8 mouse cellular contexts compared by ENCODE assay signal in genomic region chr2:32859010-32859621, GRCm38 (mm10). TPM values are rescaled to one million over a fixed set of nuclear protein-coding genes. Genes with fewer than 3 reads are reported as not detected.
A peak's percentile ranks its signal among the peaks of the same experiment; 100 is the strongest.
DNase-seq lines count a peak whose midpoint lies in the region; ATAC-seq and TF ChIP-seq lines count a peak whose summit lies in the region.

No protein-coding gene starts in this region.

- H3K36me3 ChIP-seq in C2C12 (ENCODE audit: control insufficient read depth, insufficient read depth) = no peaks in the 10 kb centered on the region
- H3K36me3 ChIP-seq in forebrain, postnatal 0 days (ENCODE audit: insufficient read depth) = no peaks in the 10 kb centered on the region
- H3K36me3 ChIP-seq in kidney, embryonic 16.5 days (ENCODE audit: insufficient read depth, low read length) = no peaks in the 10 kb centered on the region
- no peaks in the 10 kb centered on the region for H3K36me3 ChIP-seq in midbrain, embryonic 11.5 days (ENCODE audit: control insufficient read depth, insufficient read depth, low read length)

- H3K4me1 ChIP-seq in forebrain, postnatal 0 days (ENCODE audit: insufficient read depth) = no peaks in the 10 kb centered on the region
- H3K4me1 ChIP-seq in kidney, embryonic 16.5 days (ENCODE audit: insufficient read depth, low read length) = no peaks in the 10 kb centered on the region
- H3K4me1 ChIP-seq in midbrain, embryonic 11.5 days (ENCODE audit: control insufficient read depth, insufficient read depth, low read length) = no peaks in the 10 kb centered on the region; the same call in 1 of the 2 replicates

- ATAC-seq in forebrain, postnatal 0 days = peak; percentile 69
- peak; percentile 49; the same call in 1 of the 2 replicates for ATAC-seq in kidney, embryonic 16.5 days (ENCODE audit: low FRiP score, low TSS enrichment)
- ATAC-seq in midbrain, embryonic 11.5 days (ENCODE audit: low FRiP score) = peak; percentile 69; the same call in 1 of the 2 replicates

- peak; percentile 42 for DNase-seq in adrenal gland, adult 2 months
- no peak for DNase-seq in adrenal gland, postnatal 4 days (ENCODE audit: low spot score in 2 of 2)
- peak; percentile 68 to 79 for DNase-seq in cerebellum, adult 18-20 months
- DNase-seq in forebrain, postnatal 0 days = peak; percentile 64
- peak; percentile 93 for DNase-seq in midbrain, embryonic 11.5 days (ENCODE audit: low spot score, missing footprints)
- peak; percentile 72 for DNase-seq in thymus, postnatal 25 days

- H3K4me3 ChIP-seq in C2C12 (ENCODE audit: insufficient read depth, poor library complexity, severe bottlenecking) = no peak overlapping the region
- no peak overlapping the region for H3K4me3 ChIP-seq in forebrain, postnatal 0 days (ENCODE audit: low read depth, low read length)
- no peak overlapping the region for H3K4me3 ChIP-seq in kidney, embryonic 16.5 days (ENCODE audit: low read length)
- H3K4me3 ChIP-seq in midbrain, embryonic 11.5 days (ENCODE audit: low read depth, low read length) = no peak overlapping the region

- H3K9ac ChIP-seq in forebrain, postnatal 0 days = no peak overlapping the region
- no peak overlapping the region for H3K9ac ChIP-seq in kidney, embryonic 16.5 days (replicated peaks; ENCODE audit: low read length)
- H3K9ac ChIP-seq in midbrain, embryonic 11.5 days (ENCODE audit: low read length) = no peak overlapping the region; the same call in 1 of the 2 replicates

- no peaks in the 10 kb centered on the region for H3K79me3 ChIP-seq in C2C12 (ENCODE audit: low read depth)

- no peak overlapping the region for H3ac ChIP-seq in C2C12 (ENCODE audit: control insufficient read depth, insufficient read length, low read depth)

- H3K9me3 ChIP-seq in forebrain, postnatal 0 days (ENCODE audit: low read length) = no peaks in the 10 kb centered on the region
- no peaks in the 10 kb centered on the region for H3K9me3 ChIP-seq in kidney, embryonic 16.5 days (ENCODE audit: low read length)
- no peaks in the 10 kb centered on the region for H3K9me3 ChIP-seq in midbrain, embryonic 11.5 days (ENCODE audit: control insufficient read depth, low read length)

- H3K4me2 ChIP-seq in forebrain, postnatal 0 days (ENCODE audit: low read depth) = no peak overlapping the region
- no peak overlapping the region for H3K4me2 ChIP-seq in kidney, embryonic 16.5 days (replicated peaks; ENCODE audit: low read depth, low read length)
- H3K4me2 ChIP-seq in midbrain, embryonic 11.5 days = no peak overlapping the region

- TF ChIP-seq CTCF in C2C12 (IDR thresholded peaks at IDR 0.05; ENCODE audit: control insufficient read depth, insufficient read depth, insufficient read length) = peak; percentile 83
- TF ChIP-seq CTCF in forebrain, postnatal 0 days (IDR thresholded peaks at IDR 0.05; ENCODE audit: low read depth) = peak; percentile 87

- no peaks in the 10 kb centered on the region for H3K27me3 ChIP-seq in C2C12 (ENCODE audit: control insufficient read depth, insufficient read depth, insufficient read length)
- H3K27me3 ChIP-seq in forebrain, postnatal 0 days (ENCODE audit: insufficient read depth, low read length) = no peaks in the 10 kb centered on the region
- H3K27me3 ChIP-seq in kidney, embryonic 16.5 days (ENCODE audit: insufficient read depth, low read length) = no peaks in the 10 kb centered on the region
- no peaks in the 10 kb centered on the region for H3K27me3 ChIP-seq in midbrain, embryonic 11.5 days (ENCODE audit: control insufficient read depth, insufficient read depth, low read length)

- no peak overlapping the region for H3K27ac ChIP-seq in forebrain, postnatal 0 days (ENCODE audit: low read depth, low read length)
- H3K27ac ChIP-seq in kidney, embryonic 16.5 days (ENCODE audit: low read length) = no peak overlapping the region
- no peak overlapping the region for H3K27ac ChIP-seq in midbrain, embryonic 11.5 days (ENCODE audit: low read depth, low read length)

- 45% methylated on average over 10 of the region's 10 CpGs for WGBS in forebrain, postnatal 0 days
- WGBS in kidney, embryonic 16.5 days = 45% methylated on average over 10 of the region's 10 CpGs
- WGBS in midbrain, embryonic 11.5 days = 48% methylated on average over 10 of the region's 10 CpGs

- no peaks in the 10 kb centered on the region for H3K79me2 ChIP-seq in C2C12 (ENCODE audit: control insufficient read depth, insufficient read depth)

TF ChIP-seq in C2C12, 6 proteins besides CTCF, POLR2A, EP300 and RAD21:
- TF ChIP-seq USF1 (IDR thresholded peaks at IDR 0.05; ENCODE audit: low read depth) (no peak), FOSL1 (IDR thresholded peaks at IDR 0.05; ENCODE audit: insufficient read depth, low read length, poor library complexity, severe bottlenecking) (no peak), MYOG (IDR thresholded peaks at IDR 0.05; ENCODE audit: control insufficient read depth, extremely low read depth, insufficient read length) (no peak), CEBPB (IDR thresholded peaks at IDR 0.05; ENCODE audit: low read depth) (no peak), MAX (IDR thresholded peaks at IDR 0.05) (no peak), MYOD1 (IDR thresholded peaks at IDR 0.05; ENCODE audit: control insufficient read depth, insufficient read length, low read depth) (no peak)

RNA-seq across cellular contexts. Expression of gene Stxbp1, which starts 12.1 kb away (rescaled TPM):
- 10 to 100 TPM; 19.3 to 29.5 TPM for total RNA-seq in adrenal gland, adult 2 months (2021)
- 8.0 and 8.1 TPM in 2 replicates for polyA plus RNA-seq in adrenal gland, adult 2 months (2012; rRNA removed)
- 10 to 100 TPM; 42.5 to 48.7 TPM for total RNA-seq in adrenal gland, postnatal 4 days (2021)
- polyA plus RNA-seq in C2C12 (2012; fragmentation: generic; extraction: Trizol) = 28.7 TPM
- 109 and 135 TPM in 2 replicates for total RNA-seq in forebrain, postnatal 0 days (2014; rRNA removed)
- polyA plus RNA-seq in forebrain, postnatal 0 days (2015; fragmentation: Nextera tagmentation; extraction: Ambion mirVana) = 268 and 350 TPM in 2 replicates
- polyA plus RNA-seq in kidney, embryonic 16.5 days (2015; fragmentation: Nextera tagmentation; extraction: Ambion mirVana) = 19.6 and 22.3 TPM in 2 replicates
- 51.4 and 53.8 TPM in 2 replicates for polyA plus RNA-seq in midbrain, embryonic 11.5 days (2014; fragmentation: Nextera tagmentation; extraction: Ambion mirVana)

RNA-seq across cellular contexts. Expression of gene Fam129b, which starts 16.8 kb away (rescaled TPM):
- 10 to 100 TPM; 14.8 to 27.4 TPM for total RNA-seq in adrenal gland, adult 2 months (2021)
- polyA plus RNA-seq in adrenal gland, adult 2 months (2012; rRNA removed) = 20.1 and 21.6 TPM in 2 replicates
- 10 to 100 TPM; 30.8 to 35.5 TPM for total RNA-seq in adrenal gland, postnatal 4 days (2021)
- polyA plus RNA-seq in C2C12 (2012; fragmentation: generic; extraction: Trizol) = 294 TPM
- total RNA-seq in forebrain, postnatal 0 days (2014; rRNA removed) = 38.1 and 43.9 TPM in 2 replicates
- polyA plus RNA-seq in forebrain, postnatal 0 days (2015; fragmentation: Nextera tagmentation; extraction: Ambion mirVana) = 26.6 and 27.7 TPM in 2 replicates
- polyA plus RNA-seq in kidney, embryonic 16.5 days (2015; fragmentation: Nextera tagmentation; extraction: Ambion mirVana) = 54.4 and 56.2 TPM in 2 replicates
- polyA plus RNA-seq in midbrain, embryonic 11.5 days (2014; fragmentation: Nextera tagmentation; extraction: Ambion mirVana) = 10.3 and 10.6 TPM in 2 replicates

Comparison
In these comparisons a context has a peak if more than half of its experiments do, and no peak if none do; other contexts are left out.
1. DNase-seq: peak in adrenal gland, adult 2 months (single experiment), cerebellum, adult 18-20 months (2 of 2), forebrain, postnatal 0 days (single experiment), midbrain, embryonic 11.5 days (single experiment) and thymus, postnatal 25 days (single experiment); none in adrenal gland, postnatal 4 days (0 of 2).
2. Peak in every context shown above with its lines, with median percentiles within 50 percentile points of each other: ATAC-seq.